9 mouse cellular contexts compared by ENCODE assay signal in the genomic region with DNA sequence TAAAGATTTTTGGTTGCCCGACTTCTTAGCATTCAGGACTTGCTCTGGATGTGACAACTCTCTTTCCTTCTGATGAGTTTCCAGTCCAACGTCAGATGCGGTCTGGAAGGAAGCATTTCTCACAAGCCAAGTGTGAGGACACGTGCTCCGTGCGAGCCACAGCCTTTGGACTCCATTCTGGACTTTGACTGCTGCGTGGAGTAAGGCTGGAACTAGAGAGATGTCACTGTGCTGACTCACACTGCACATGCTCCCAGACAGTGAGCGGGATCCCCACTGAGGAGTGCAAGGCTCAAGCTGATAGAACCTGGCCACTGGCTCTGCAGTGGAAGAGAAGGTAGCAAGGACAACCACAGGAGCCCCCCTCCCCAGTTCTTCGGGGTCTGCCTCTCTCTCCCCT. TPM values are rescaled to one million over a fixed set of nuclear protein-coding genes. Genes with fewer than 3 reads are reported as not detected.
DNase-seq lines count a peak whose midpoint lies in the region; ATAC-seq lines count a peak whose summit lies in the region.
"Had no signal": no experiment of that assay in that cellular context is flagged by ENCODE, and none has a peak within 500 bp of the region (broad histone marks: within the 10 kb centered on the region; RNA-seq: fewer than 3 reads in every experiment).

No protein-coding gene starts in this region.

- 84% methylated on average over 9 of the region's 9 CpGs for WGBS in midbrain, embryonic 10.5 days
- WGBS in midbrain, embryonic 11.5 days: 82% methylated on average over 9 of the region's 9 CpGs

- H3K4me3 ChIP-seq in midbrain, embryonic 10.5 days: no peak overlapping the region
- H3K4me3 ChIP-seq in midbrain, embryonic 11.5 days (ENCODE audit: low read depth, low read length): no peak overlapping the region

- H3K4me1 ChIP-seq in midbrain, embryonic 10.5 days: no peaks in the 10 kb centered on the region
- no peaks in the 10 kb centered on the region for H3K4me1 ChIP-seq in midbrain, embryonic 11.5 days (ENCODE audit: control insufficient read depth, insufficient read depth, low read length)

- no peaks in the 10 kb centered on the region for H3K27me3 ChIP-seq in midbrain, embryonic 10.5 days (ENCODE audit: low read depth, poor library complexity, severe bottlenecking)
- H3K27me3 ChIP-seq in midbrain, embryonic 11.5 days (ENCODE audit: control insufficient read depth, insufficient read depth, low read length): no peaks in the 10 kb centered on the region

- peak; percentile 59 for DNase-seq in adrenal gland, adult 2 months
- no peak for DNase-seq in adrenal gland, postnatal 4 days (ENCODE audit: low spot score in 2 of 2)
- no peak for DNase-seq in midbrain, embryonic 10.5 days (ENCODE audit: low spot score)
- DNase-seq in midbrain, embryonic 11.5 days (ENCODE audit: low spot score, missing footprints): no peak
- peak; percentile 34 to 64 for DNase-seq in kidney, postnatal 4 days
- peak; percentile 85 for DNase-seq in yolk sac, embryonic 10.5 days (ENCODE audit: low spot score)
- DNase-seq in urinary bladder, adult 18-20 months (ENCODE audit: low spot score in 2 of 2): no peak
- DNase-seq in urinary bladder, postnatal 14 days (ENCODE audit: low spot score): no peak
- DNase-seq: thymus, postnatal 4 days had no signal

- no peaks in the 10 kb centered on the region for H3K9me3 ChIP-seq in midbrain, embryonic 10.5 days (replicated peaks)
- H3K9me3 ChIP-seq in midbrain, embryonic 11.5 days (ENCODE audit: control insufficient read depth, low read length): no peaks in the 10 kb centered on the region

- H3K4me2 ChIP-seq in midbrain, embryonic 11.5 days: no peak overlapping the region

- H3K9ac ChIP-seq in midbrain, embryonic 11.5 days (ENCODE audit: low read length): no peak overlapping the region

- no peak for ATAC-seq in midbrain, embryonic 11.5 days (ENCODE audit: low FRiP score)

- no peaks in the 10 kb centered on the region for H3K36me3 ChIP-seq in midbrain, embryonic 10.5 days
- H3K36me3 ChIP-seq in midbrain, embryonic 11.5 days (ENCODE audit: control insufficient read depth, insufficient read depth, low read length): no peaks in the 10 kb centered on the region

- peak overlapping the region; percentile 42 for H3K27ac ChIP-seq in midbrain, embryonic 10.5 days (replicated peaks)
- H3K27ac ChIP-seq in midbrain, embryonic 11.5 days (ENCODE audit: low read depth, low read length): no peak overlapping the region

RNA-seq across cellular contexts. Expression of gene Slc20a1, which starts 33.9 kb away (rescaled TPM):
- total RNA-seq in adrenal gland, adult 2 months (2021): 10 to 100 TPM; 12.4 to 14.1 TPM
- 6.8 and 9.4 TPM in 2 replicates for polyA plus RNA-seq in adrenal gland, adult 2 months (2012; rRNA removed)
- total RNA-seq in adrenal gland, postnatal 4 days (2021): 10 to 100 TPM; 29.2 to 35.3 TPM
- polyA plus RNA-seq in midbrain, embryonic 10.5 days (2016; fragmentation: Nextera tagmentation; extraction: Ambion mirVana): 53.7 and 55.6 TPM in 2 replicates
- 53.3 and 62.5 TPM in 2 replicates for polyA plus RNA-seq in midbrain, embryonic 11.5 days (2014; fragmentation: Nextera tagmentation; extraction: Ambion mirVana)

Comparison
In these comparisons a context has a peak if more than half of its experiments do, and no peak if none do; other contexts are left out.
1. DNase-seq: peak in adrenal gland, adult 2 months (single experiment), kidney, postnatal 4 days (2 of 2) and yolk sac, embryonic 10.5 days (single experiment); none in adrenal gland, postnatal 4 days (0 of 2), midbrain, embryonic 10.5 days (single experiment), midbrain, embryonic 11.5 days (single experiment), urinary bladder, adult 18-20 months (0 of 2) and urinary bladder, postnatal 14 days (single experiment).